Mouse (Mus musculus): ENCODE measurements around the gene Dlg1. TPM values are rescaled to one million over a fixed set of nuclear protein-coding genes. Genes with fewer than 3 reads are reported as not detected.

Dlg1 gene
- polyA plus RNA-seq, 1 experiment, result 12.9 TPM

- Histone ChIP-seq H3K4me1 (ENCODE audit: control insufficient read depth, insufficient read depth, low read length) (no peaks in the 10 kb centered on the region), H3K27ac (ENCODE audit: control insufficient read depth, insufficient read depth, low read depth, low read length) (no peak overlapping the region), H3K36me3 (ENCODE audit: control insufficient read depth, insufficient read depth, low read length) (no peaks in the 10 kb centered on the region), H3K27me3 (ENCODE audit: control insufficient read depth, insufficient read depth, low read length) (no peaks in the 10 kb centered on the region), H3K4me3 (ENCODE audit: control insufficient read depth, low read depth, low read length) (no peak overlapping the region)
- TF ChIP-seq POLR2A (IDR thresholded peaks at IDR 0.05; ENCODE audit: control insufficient read depth, low read depth, low read length) (no peak), CTCF (IDR thresholded peaks at IDR 0.05; ENCODE audit: control insufficient read depth, insufficient read depth, insufficient replicate concordance, low read depth, low read length) (no peak)
These were observed 93.2 kb downstream of the Dlg1 start for GRCm38 (mm10) chr16:31756436-31756835.

- no peak overlapping the region for H3K4me3 ChIP-seq (ENCODE audit: control insufficient read depth, low read depth, low read length)
- TF ChIP-seq POLR2A (IDR thresholded peaks at IDR 0.05; ENCODE audit: control insufficient read depth, low read depth, low read length) (no peak), CTCF (IDR thresholded peaks at IDR 0.05; ENCODE audit: control insufficient read depth, insufficient read depth, insufficient replicate concordance, low read depth, low read length) (no peak)
- no peaks in the 10 kb centered on the region for H3K4me1 ChIP-seq (ENCODE audit: control insufficient read depth, insufficient read depth, low read length)
- no peaks in the 10 kb centered on the region for H3K36me3 ChIP-seq (ENCODE audit: control insufficient read depth, insufficient read depth, low read length)
- no peak overlapping the region for H3K27ac ChIP-seq (ENCODE audit: control insufficient read depth, insufficient read depth, low read depth, low read length)
- no peaks in the 10 kb centered on the region for H3K27me3 ChIP-seq (ENCODE audit: control insufficient read depth, insufficient read depth, low read length)
These were observed 94.4 kb downstream of the Dlg1 start for GRCm38 (mm10) chr16:31757606-31758005.

- Histone ChIP-seq H3K4me3 (ENCODE audit: control insufficient read depth, low read depth, low read length) (no peak overlapping the region), H3K27ac (ENCODE audit: control insufficient read depth, insufficient read depth, low read depth, low read length) (no peak overlapping the region), H3K4me1 (ENCODE audit: control insufficient read depth, insufficient read depth, low read length) (no peaks in the 10 kb centered on the region), H3K27me3 (ENCODE audit: control insufficient read depth, insufficient read depth, low read length) (no peaks in the 10 kb centered on the region), H3K36me3 (ENCODE audit: control insufficient read depth, insufficient read depth, low read length) (no peaks in the 10 kb centered on the region)
- TF ChIP-seq POLR2A (IDR thresholded peaks at IDR 0.05; ENCODE audit: control insufficient read depth, low read depth, low read length) (no peak), CTCF (IDR thresholded peaks at IDR 0.05; ENCODE audit: control insufficient read depth, insufficient read depth, insufficient replicate concordance, low read depth, low read length) (no peak)
These were observed 96.2 kb downstream of the Dlg1 start for GRCm38 (mm10) chr16:31759416-31759815.

- H3K36me3 ChIP-seq (ENCODE audit: control insufficient read depth, insufficient read depth, low read length), result no peaks in the 10 kb centered on the region
- H3K4me3 ChIP-seq (ENCODE audit: control insufficient read depth, low read depth, low read length), result no peak overlapping the region
- no peaks in the 10 kb centered on the region for H3K27me3 ChIP-seq (ENCODE audit: control insufficient read depth, insufficient read depth, low read length)
- TF ChIP-seq POLR2A (IDR thresholded peaks at IDR 0.05; ENCODE audit: control insufficient read depth, low read depth, low read length), result no peak
- no peak for TF ChIP-seq CTCF (IDR thresholded peaks at IDR 0.05; ENCODE audit: control insufficient read depth, insufficient read depth, insufficient replicate concordance, low read depth, low read length)
- H3K27ac ChIP-seq (ENCODE audit: control insufficient read depth, insufficient read depth, low read depth, low read length), result no peak overlapping the region
- H3K4me1 ChIP-seq (ENCODE audit: control insufficient read depth, insufficient read depth, low read length), result no peaks in the 10 kb centered on the region
These were observed 103.1 kb downstream of the Dlg1 start for GRCm38 (mm10) chr16:31766298-31766697.

GRCm38 (mm10) chr16:31766715-31767114 lies 103.5 kb downstream of the Dlg1 start:
- TF ChIP-seq CTCF (IDR thresholded peaks at IDR 0.05; ENCODE audit: control insufficient read depth, insufficient read depth, insufficient replicate concordance, low read depth, low read length), result no peak
- TF ChIP-seq POLR2A (IDR thresholded peaks at IDR 0.05; ENCODE audit: control insufficient read depth, low read depth, low read length), result no peak
- H3K27ac ChIP-seq (ENCODE audit: control insufficient read depth, insufficient read depth, low read depth, low read length), result no peak overlapping the region
- H3K4me3 ChIP-seq (ENCODE audit: control insufficient read depth, low read depth, low read length), result no peak overlapping the region
- no peaks in the 10 kb centered on the region for H3K4me1 ChIP-seq (ENCODE audit: control insufficient read depth, insufficient read depth, low read length)
- no peaks in the 10 kb centered on the region for H3K27me3 ChIP-seq (ENCODE audit: control insufficient read depth, insufficient read depth, low read length)
- H3K36me3 ChIP-seq (ENCODE audit: control insufficient read depth, insufficient read depth, low read length), result no peaks in the 10 kb centered on the region

- no peak for TF ChIP-seq CTCF (IDR thresholded peaks at IDR 0.05; ENCODE audit: control insufficient read depth, insufficient read depth, insufficient replicate concordance, low read depth, low read length)
- TF ChIP-seq POLR2A (IDR thresholded peaks at IDR 0.05; ENCODE audit: control insufficient read depth, low read depth, low read length), result no peak
- H3K27ac ChIP-seq (ENCODE audit: control insufficient read depth, insufficient read depth, low read depth, low read length), result no peak overlapping the region
- H3K4me3 ChIP-seq (ENCODE audit: control insufficient read depth, low read depth, low read length), result no peak overlapping the region
- no peaks in the 10 kb centered on the region for H3K4me1 ChIP-seq (ENCODE audit: control insufficient read depth, insufficient read depth, low read length)
- H3K27me3 ChIP-seq (ENCODE audit: control insufficient read depth, insufficient read depth, low read length), result no peaks in the 10 kb centered on the region
- no peaks in the 10 kb centered on the region for H3K36me3 ChIP-seq (ENCODE audit: control insufficient read depth, insufficient read depth, low read length)
These were observed 112.7 kb downstream of the Dlg1 start for GRCm38 (mm10) chr16:31775924-31776323.

- Histone ChIP-seq H3K4me1 (ENCODE audit: control insufficient read depth, insufficient read depth, low read length) (no peaks in the 10 kb centered on the region), H3K27me3 (ENCODE audit: control insufficient read depth, insufficient read depth, low read length) (no peaks in the 10 kb centered on the region)
- TF ChIP-seq POLR2A (IDR thresholded peaks at IDR 0.05; ENCODE audit: control insufficient read depth, low read depth, low read length) (no peak), CTCF (IDR thresholded peaks at IDR 0.05; ENCODE audit: control insufficient read depth, insufficient read depth, insufficient replicate concordance, low read depth, low read length) (no peak)
These were observed 117.8 kb downstream of the Dlg1 start for GRCm38 (mm10) chr16:31781015-31781414.

GRCm38 (mm10) chr16:31790056-31790455 lies 126.8 kb downstream of the Dlg1 start:
- Histone ChIP-seq H3K4me1 (ENCODE audit: control insufficient read depth, insufficient read depth, low read length) (no peaks in the 10 kb centered on the region), H3K36me3 (ENCODE audit: control insufficient read depth, insufficient read depth, low read length) (0 out of 2 replicates have a peak, but pooled peaks cover 3% of the 10 kb centered on the region), H3K4me3 (ENCODE audit: control insufficient read depth, low read depth, low read length) (no peak overlapping the region), H3K27ac (ENCODE audit: control insufficient read depth, insufficient read depth, low read depth, low read length) (no peak overlapping the region), H3K27me3 (ENCODE audit: control insufficient read depth, insufficient read depth, low read length) (no peaks in the 10 kb centered on the region)
- no peak for TF ChIP-seq POLR2A (IDR thresholded peaks at IDR 0.05; ENCODE audit: control insufficient read depth, low read depth, low read length)
- no peak for TF ChIP-seq CTCF (IDR thresholded peaks at IDR 0.05; ENCODE audit: control insufficient read depth, insufficient read depth, insufficient replicate concordance, low read depth, low read length)

More at GRCm38 (mm10) chr16:31781015-31781414, 117.8 kb downstream of the Dlg1 start:
- no peak overlapping the region for H3K4me3 ChIP-seq (ENCODE audit: control insufficient read depth, low read depth, low read length)
- no peaks in the 10 kb centered on the region for H3K36me3 ChIP-seq (ENCODE audit: control insufficient read depth, insufficient read depth, low read length)
- H3K27ac ChIP-seq (ENCODE audit: control insufficient read depth, insufficient read depth, low read depth, low read length), result no peak overlapping the region
